Mouse (Mus musculus): ENCODE data around the gene Cox7a1. TPM values are rescaled to one million over a fixed set of nuclear protein-coding genes. Genes with fewer than 3 reads are reported as not detected.

The Cox7a1 gene
- polyA plus RNA-seq, 2 experiments, result 3.5 to 5.5 TPM

DNA sequence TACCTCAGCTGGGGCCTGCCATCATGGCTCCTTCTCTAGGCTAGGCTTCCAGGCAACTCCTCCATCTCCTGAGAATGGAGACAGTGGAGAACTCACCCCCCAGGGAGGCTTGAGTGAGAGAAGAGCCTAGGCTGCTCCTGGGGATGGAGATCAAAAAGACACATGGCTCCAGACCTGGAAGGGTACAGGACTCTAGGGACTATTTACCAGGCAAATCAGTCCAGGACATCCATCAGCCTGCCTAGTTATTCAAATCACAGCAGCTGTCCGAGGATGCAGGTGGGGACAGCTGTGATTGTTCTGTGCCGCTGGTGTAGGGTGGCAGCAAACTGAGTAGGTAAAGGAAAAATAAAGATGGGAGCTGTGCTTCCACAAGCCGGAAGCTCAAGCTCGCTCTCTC, 51.7 kb downstream of the Cox7a1 start, which contains the start of gene Ovol3:
TSS of gene Ovol3 (minus strand) at position 101 of the 400 bp plus-strand sequence.
- no peaks in the 10 kb centered on the region for H3K27me3 ChIP-seq (ENCODE audit: control insufficient read depth, insufficient read depth, low read length)
- H3K9ac ChIP-seq (replicated peaks), result no peak within 1 kb of the TSS
- H3K9me3 ChIP-seq (ENCODE audit: control insufficient read depth, low read length), result no peaks in the 10 kb centered on the region
- TF ChIP-seq CTCF (IDR thresholded peaks at IDR 0.05; ENCODE audit: low read depth), result no peak
- TF ChIP-seq EP300 (IDR thresholded peaks at IDR 0.05; ENCODE audit: low read depth), result no peak
- 76% methylated on average over 4 of the region's 4 CpGs for WGBS (ENCODE audit: insufficient replicate concordance)
- H3K4me3 ChIP-seq (ENCODE audit: insufficient read depth in 1 of 2, low read depth in 2 of 2, low read length in 2 of 2), result no peak within 1 kb of the TSS
- DNase-seq (ENCODE audit: low read depth in 3 of 3, low spot score in 3 of 3) (no peak), ATAC-seq (ENCODE audit: insufficient read depth) (no peak)
- peaks cover 3% of the 10 kb centered on the region; the same call in 1 of the 2 replicates for H3K36me3 ChIP-seq (replicated peaks; ENCODE audit: control insufficient read depth, insufficient read depth, low read depth)
- H3K4me1 ChIP-seq (replicated peaks; ENCODE audit: control insufficient read depth in 2 of 2, insufficient read depth in 2 of 2, low read length in 1 of 2), result peaks cover 2 to 9% of the 10 kb centered on the region in 2 experiments; a peak in 1 of 4 replicates
- H3K27ac ChIP-seq, result no peak within 1 kb of the TSS
- H3K4me2 ChIP-seq (ENCODE audit: low read depth), result no peak within 1 kb of the TSS

Other genes starting within 250 kb of the Cox7a1 start
- gene Zfp74, start 230.1 kb upstream of the Cox7a1 start, polyA plus RNA-seq (2012; rRNA removed), result 1.5 and 1.7 TPM in 2 replicates
- gene Zfp74, start 230.1 kb upstream of the Cox7a1 start, polyA plus RNA-seq (2014; fragmentation: Nextera tagmentation; extraction: Ambion mirVana), result 0.85 and 1.8 TPM in 2 replicates
- gene Zfp568, start 200.2 kb upstream of the Cox7a1 start, polyA plus RNA-seq (2012; rRNA removed), result 4.5 and 6.1 TPM in 2 replicates
- 7.0 and 8.2 TPM in 2 replicates for gene Zfp568, start 200.2 kb upstream of the Cox7a1 start, polyA plus RNA-seq (2014; fragmentation: Nextera tagmentation; extraction: Ambion mirVana)
- gene Zfp14, start 132.8 kb upstream of the Cox7a1 start, polyA plus RNA-seq (2012; rRNA removed), result 0.24 and 0.38 TPM in 2 replicates
- 0.21 and 0.27 TPM in 2 replicates for gene Zfp14, start 132.8 kb upstream of the Cox7a1 start, polyA plus RNA-seq (2014; fragmentation: Nextera tagmentation; extraction: Ambion mirVana)
- gene Zfp82, start 111.2 kb upstream of the Cox7a1 start, polyA plus RNA-seq (2012; rRNA removed), result 0.22 and 0.50 TPM in 2 replicates
- gene Zfp82, start 111.2 kb upstream of the Cox7a1 start, polyA plus RNA-seq (2014; fragmentation: Nextera tagmentation; extraction: Ambion mirVana), result 1.2 and 1.8 TPM in 2 replicates
- gene Gm26920, start 93.7 kb upstream of the Cox7a1 start, polyA plus RNA-seq (2012; rRNA removed), result 0.13 TPM in 1 of 2 replicates, not detected in the other
- 0.23 TPM in 1 of 2 replicates, not detected in the other for gene Gm26920, start 93.7 kb upstream of the Cox7a1 start, polyA plus RNA-seq (2014; fragmentation: Nextera tagmentation; extraction: Ambion mirVana)
- 0.54 and 1.8 TPM in 2 replicates for gene Zfp566, start 93.6 kb upstream of the Cox7a1 start, polyA plus RNA-seq (2012; rRNA removed)
- gene Zfp566, start 93.6 kb upstream of the Cox7a1 start, polyA plus RNA-seq (2014; fragmentation: Nextera tagmentation; extraction: Ambion mirVana), result 1.3 and 1.5 TPM in 2 replicates
- gene Zfp260, start 89.4 kb upstream of the Cox7a1 start, polyA plus RNA-seq (2012; rRNA removed), result 3.7 and 4.8 TPM in 2 replicates
- gene Zfp260, start 89.4 kb upstream of the Cox7a1 start, polyA plus RNA-seq (2014; fragmentation: Nextera tagmentation; extraction: Ambion mirVana), result 11.9 and 12.6 TPM in 2 replicates
- 0.26 and 0.66 TPM in 2 replicates for gene Zfp382, start 62.2 kb upstream of the Cox7a1 start, polyA plus RNA-seq (2012; rRNA removed)
- gene Zfp382, start 62.2 kb upstream of the Cox7a1 start, polyA plus RNA-seq (2014; fragmentation: Nextera tagmentation; extraction: Ambion mirVana), result 0.32 and 1.5 TPM in 2 replicates
- gene Zfp146, start 14.4 kb upstream of the Cox7a1 start, polyA plus RNA-seq (2012; rRNA removed), result 13.5 and 20.8 TPM in 2 replicates
- gene Zfp146, start 14.4 kb upstream of the Cox7a1 start, polyA plus RNA-seq (2014; fragmentation: Nextera tagmentation; extraction: Ambion mirVana), result 4.2 and 4.4 TPM in 2 replicates
- gene Capns1, start 14.7 kb downstream of the Cox7a1 start, polyA plus RNA-seq (2012; rRNA removed), result 122 and 167 TPM in 2 replicates
- 29.3 and 31.2 TPM in 2 replicates for gene Capns1, start 14.7 kb downstream of the Cox7a1 start, polyA plus RNA-seq (2014; fragmentation: Nextera tagmentation; extraction: Ambion mirVana)
- gene Polr2i, start 47.8 kb downstream of the Cox7a1 start, polyA plus RNA-seq (2012; rRNA removed), result 71.8 and 72.4 TPM in 2 replicates
- gene Polr2i, start 47.8 kb downstream of the Cox7a1 start, polyA plus RNA-seq (2014; fragmentation: Nextera tagmentation; extraction: Ambion mirVana), result 59.2 and 61.1 TPM in 2 replicates
- 13.1 and 24.4 TPM in 2 replicates for gene Tbcb, start 48.1 kb downstream of the Cox7a1 start, polyA plus RNA-seq (2012; rRNA removed)
- gene Tbcb, start 48.1 kb downstream of the Cox7a1 start, polyA plus RNA-seq (2014; fragmentation: Nextera tagmentation; extraction: Ambion mirVana), result 44.8 and 47.1 TPM in 2 replicates
- gene Ovol3, start 51.6 kb downstream of the Cox7a1 start, polyA plus RNA-seq (2012; rRNA removed), result not detected in 2 replicates
- not detected in 2 replicates for gene Ovol3, start 51.6 kb downstream of the Cox7a1 start, polyA plus RNA-seq (2014; fragmentation: Nextera tagmentation; extraction: Ambion mirVana)
- 0.03 TPM in 1 of 2 replicates, not detected in the other for gene Thap8, start 96.0 kb downstream of the Cox7a1 start, polyA plus RNA-seq (2012; rRNA removed)
- gene Thap8, start 96.0 kb downstream of the Cox7a1 start, polyA plus RNA-seq (2014; fragmentation: Nextera tagmentation; extraction: Ambion mirVana), result not detected in 2 replicates
- gene Wdr62, start 96.3 kb downstream of the Cox7a1 start, polyA plus RNA-seq (2012; rRNA removed), result 12.4 and 14.0 TPM in 2 replicates
- gene Wdr62, start 96.3 kb downstream of the Cox7a1 start, polyA plus RNA-seq (2014; fragmentation: Nextera tagmentation; extraction: Ambion mirVana), result 7.5 and 8.8 TPM in 2 replicates
- gene Clip3, start 107.6 kb downstream of the Cox7a1 start, polyA plus RNA-seq (2012; rRNA removed), result 1.0 and 2.1 TPM in 2 replicates
- gene Clip3, start 107.6 kb downstream of the Cox7a1 start, polyA plus RNA-seq (2014; fragmentation: Nextera tagmentation; extraction: Ambion mirVana), result 0.71 and 0.86 TPM in 2 replicates
- 13.8 and 18.6 TPM in 2 replicates for gene Alkbh6, start 124.6 kb downstream of the Cox7a1 start, polyA plus RNA-seq (2012; rRNA removed)
- gene Alkbh6, start 124.6 kb downstream of the Cox7a1 start, polyA plus RNA-seq (2014; fragmentation: Nextera tagmentation; extraction: Ambion mirVana), result 16.0 and 19.5 TPM in 2 replicates
- gene Syne4, start 130.7 kb downstream of the Cox7a1 start, polyA plus RNA-seq (2012; rRNA removed), result 11.1 and 12.0 TPM in 2 replicates
- 7.0 and 7.6 TPM in 2 replicates for gene Syne4, start 130.7 kb downstream of the Cox7a1 start, polyA plus RNA-seq (2014; fragmentation: Nextera tagmentation; extraction: Ambion mirVana)
- gene E130208F15Rik, start 137.6 kb downstream of the Cox7a1 start, polyA plus RNA-seq (2012; rRNA removed), result 0.11 and 0.19 TPM in 2 replicates
- gene E130208F15Rik, start 137.6 kb downstream of the Cox7a1 start, polyA plus RNA-seq (2014; fragmentation: Nextera tagmentation; extraction: Ambion mirVana), result not detected in 2 replicates
- gene Sdhaf1, start 139.8 kb downstream of the Cox7a1 start, polyA plus RNA-seq (2012; rRNA removed), result 3.8 and 5.1 TPM in 2 replicates
- gene Sdhaf1, start 139.8 kb downstream of the Cox7a1 start, polyA plus RNA-seq (2014; fragmentation: Nextera tagmentation; extraction: Ambion mirVana), result 6.7 and 7.0 TPM in 2 replicates
- gene Lrfn3, start 178.6 kb downstream of the Cox7a1 start, polyA plus RNA-seq (2012; rRNA removed), result 1.4 and 1.7 TPM in 2 replicates
- gene Lrfn3, start 178.6 kb downstream of the Cox7a1 start, polyA plus RNA-seq (2014; fragmentation: Nextera tagmentation; extraction: Ambion mirVana), result 0.79 and 1.2 TPM in 2 replicates
- 78.3 and 95.0 TPM in 2 replicates for gene Tyrobp, start 229.6 kb downstream of the Cox7a1 start, polyA plus RNA-seq (2012; rRNA removed)
- gene Tyrobp, start 229.6 kb downstream of the Cox7a1 start, polyA plus RNA-seq (2014; fragmentation: Nextera tagmentation; extraction: Ambion mirVana), result 105 and 113 TPM in 2 replicates
- gene Hcst, start 235.7 kb downstream of the Cox7a1 start, polyA plus RNA-seq (2012; rRNA removed), result 3.3 and 4.7 TPM in 2 replicates
- gene Hcst, start 235.7 kb downstream of the Cox7a1 start, polyA plus RNA-seq (2014; fragmentation: Nextera tagmentation; extraction: Ambion mirVana), result 4.5 and 4.9 TPM in 2 replicates
- gene Nfkbid, start 237.6 kb downstream of the Cox7a1 start, polyA plus RNA-seq (2012; rRNA removed), result 0.92 and 1.2 TPM in 2 replicates
- 0.69 and 1.1 TPM in 2 replicates for gene Nfkbid, start 237.6 kb downstream of the Cox7a1 start, polyA plus RNA-seq (2014; fragmentation: Nextera tagmentation; extraction: Ambion mirVana)